Mouse (Mus musculus): ENCODE measurements around the gene Card10.
A peak's percentile ranks its signal among the peaks of the same experiment; 100 is the strongest.

Gene Card10

DNA sequence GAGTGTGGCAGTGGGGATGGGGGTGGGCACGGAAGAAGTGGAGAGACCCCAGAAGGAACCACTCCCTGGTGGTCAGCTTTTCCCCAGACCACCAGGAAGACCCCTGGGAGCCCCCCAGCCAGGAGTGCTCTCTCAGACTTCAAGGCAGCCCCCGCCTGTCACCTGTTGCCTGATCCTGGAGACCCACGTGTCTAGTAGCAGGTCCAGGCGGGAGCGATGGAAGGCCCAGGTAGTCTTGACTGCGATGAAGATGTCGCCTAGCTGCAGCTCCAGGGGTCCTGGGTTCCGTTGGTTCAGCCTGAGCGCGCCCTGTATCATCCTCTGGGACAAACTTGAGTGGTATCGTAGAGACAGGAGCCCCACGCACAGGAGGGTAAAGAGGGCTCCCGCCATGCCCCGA lies 30.0 kb downstream of the Card10 start:
- DNase-seq (ENCODE audit: low spot score in 2 of 2): no peak

DNA sequence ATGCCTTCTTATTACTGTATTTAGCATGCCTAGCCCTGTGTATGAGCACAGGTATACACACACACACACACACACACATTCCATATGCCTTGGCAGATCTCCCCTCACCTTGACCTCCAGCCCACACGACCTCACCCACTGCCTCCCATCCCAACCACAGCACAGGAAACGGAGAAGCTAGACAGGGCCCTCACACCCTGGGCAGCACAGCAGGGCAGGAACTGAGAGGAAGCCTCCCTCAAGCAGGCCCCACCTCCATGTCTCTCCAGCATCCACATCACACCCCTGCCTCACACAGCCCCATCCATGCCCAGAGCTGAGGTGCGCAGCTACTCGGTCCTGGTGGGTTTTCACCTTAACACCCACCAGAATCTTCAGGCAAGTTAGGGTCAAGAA lies 30.5 kb downstream of the Card10 start:
- no peak for DNase-seq (ENCODE audit: low spot score in 2 of 2)

DNA sequence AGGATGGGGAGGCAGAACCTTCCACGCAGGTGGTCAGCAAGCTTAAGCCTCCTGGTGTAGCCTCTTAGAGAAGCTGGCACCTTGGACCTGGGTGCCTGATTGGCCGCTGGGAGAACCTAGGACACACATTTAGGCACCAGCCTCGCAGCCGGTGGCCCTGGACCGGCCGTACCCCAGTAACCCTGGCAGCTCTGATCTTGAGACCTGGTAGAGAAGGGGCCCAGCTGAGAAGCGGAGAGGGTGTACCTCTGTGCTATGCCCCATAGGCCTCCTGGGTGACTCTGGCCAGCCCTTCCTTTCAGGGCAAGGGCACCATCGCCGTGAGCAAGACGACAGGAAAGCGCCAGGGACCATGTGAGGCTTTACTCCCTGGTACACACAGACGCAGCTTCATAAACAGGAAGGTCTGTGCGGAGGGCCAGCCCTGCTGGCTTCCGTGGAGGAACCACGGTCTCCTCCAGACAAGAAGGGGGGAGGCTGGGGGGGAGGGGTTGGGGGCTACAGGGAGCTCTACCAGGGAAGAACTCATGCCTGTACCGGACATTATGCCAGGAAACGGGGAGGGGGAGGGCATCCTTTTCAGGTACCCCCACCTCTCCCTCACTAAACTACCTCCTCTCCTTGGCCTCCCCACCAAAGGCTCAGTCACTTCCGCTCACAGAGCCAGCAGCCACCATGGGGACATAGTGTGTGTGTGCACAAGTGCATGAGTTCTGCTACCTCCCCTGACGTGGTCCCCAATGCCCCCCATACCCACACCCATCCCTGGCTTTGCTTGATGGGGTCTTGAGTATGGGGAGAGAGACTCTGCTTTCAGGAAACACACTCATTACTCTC lies 31.1 kb downstream of the Card10 start:
- no peak for DNase-seq (ENCODE audit: low spot score in 2 of 2)

DNA sequence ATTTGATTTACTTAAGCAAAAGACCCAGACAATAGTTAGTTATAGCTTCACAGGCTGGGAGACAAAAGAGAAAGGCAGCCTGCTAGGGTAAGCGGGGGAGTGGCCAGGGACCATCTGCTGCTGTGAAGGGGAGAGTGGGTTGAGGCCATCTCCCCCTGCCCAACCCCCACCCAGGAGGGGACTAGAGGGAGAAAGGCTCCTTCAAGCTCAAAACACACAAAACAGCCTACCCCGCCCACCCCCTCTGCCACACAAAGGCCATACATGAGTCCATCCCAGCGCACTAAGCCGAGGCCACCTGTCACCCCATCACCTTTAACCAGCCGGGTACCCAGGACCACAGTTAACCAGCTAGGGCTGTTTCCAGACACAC lies 31.9 kb downstream of the Card10 start:
- DNase-seq (ENCODE audit: low spot score in 2 of 2): peak; percentile 63 to 65

DNA sequence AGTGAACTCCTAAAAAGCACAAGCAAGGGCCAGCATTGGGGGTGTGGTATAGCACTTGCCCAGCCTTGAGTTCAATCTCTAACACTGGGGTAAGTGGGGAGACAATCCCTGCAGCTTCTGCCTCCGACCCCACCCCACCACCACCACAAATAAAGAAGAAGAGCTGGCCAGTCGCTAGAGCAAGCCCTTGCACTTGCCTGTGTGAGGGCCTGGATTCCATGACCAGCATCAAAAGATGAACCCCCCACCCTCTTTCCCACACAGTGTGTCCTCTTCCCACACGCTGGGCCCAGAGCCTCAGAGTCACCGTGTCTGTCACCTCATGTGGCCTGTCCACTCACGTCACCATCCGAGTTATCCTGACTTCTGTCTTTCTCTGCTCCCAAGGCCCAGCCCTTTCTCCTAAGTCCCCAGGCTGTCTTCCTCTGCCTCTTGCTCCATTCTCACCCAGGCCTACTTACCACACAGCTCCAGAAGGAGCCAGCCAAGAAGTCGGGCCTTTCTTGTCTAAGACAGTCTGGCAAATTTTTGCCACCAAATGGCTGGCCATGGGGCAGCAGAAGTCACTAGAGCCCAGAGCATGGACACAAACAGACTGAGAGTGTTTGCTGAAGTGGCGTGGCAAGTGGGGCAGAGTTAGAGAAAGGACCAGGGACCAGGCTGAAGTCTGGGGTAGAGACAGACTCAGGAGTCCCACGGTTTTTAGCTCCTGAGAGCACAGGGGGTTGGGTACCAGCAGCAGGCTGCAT lies 32.4 kb downstream of the Card10 start:
- no peak for DNase-seq (ENCODE audit: low spot score in 2 of 2)

DNA sequence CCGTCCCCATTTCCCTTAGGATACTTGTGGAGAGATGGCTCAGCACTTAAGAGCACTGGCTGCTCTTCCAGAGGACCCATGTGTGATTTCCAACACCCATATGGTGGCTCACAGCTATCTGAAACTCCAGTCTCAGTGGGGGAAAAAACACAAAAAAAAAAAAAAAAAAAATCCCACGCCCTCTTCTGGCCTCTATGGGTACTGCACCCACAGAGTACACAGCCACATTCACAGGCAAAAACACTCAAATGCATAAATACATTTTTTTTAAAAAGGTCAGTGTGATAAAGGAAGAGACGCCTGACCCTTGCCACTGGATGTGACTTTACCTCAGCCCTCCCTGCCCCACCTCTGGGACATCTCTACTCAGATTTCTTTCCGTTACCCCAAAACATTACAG lies 33.8 kb downstream of the Card10 start:
- no peak for DNase-seq (ENCODE audit: low spot score in 2 of 2)

DNA sequence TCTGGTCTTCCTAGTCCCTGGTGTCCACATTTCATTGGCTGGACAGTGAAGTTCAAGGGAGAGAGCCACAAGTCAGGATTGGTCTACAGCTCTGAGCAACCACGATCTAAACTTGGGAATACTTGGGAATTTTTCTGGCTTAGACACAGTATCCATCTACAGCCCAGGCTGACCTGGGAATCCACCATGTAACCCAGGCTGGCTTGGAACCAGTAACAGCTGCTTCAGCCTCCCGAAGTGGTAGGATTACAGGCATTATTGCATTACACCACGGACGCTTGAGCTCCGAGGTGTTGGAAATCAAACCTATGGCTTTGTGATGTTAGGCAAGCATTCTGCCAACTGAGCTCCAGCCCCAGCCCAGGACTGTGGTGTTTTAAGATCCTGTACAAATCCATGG lies 39.1 kb downstream of the Card10 start:
- no peak for DNase-seq (ENCODE audit: low spot score in 2 of 2)

DNA sequence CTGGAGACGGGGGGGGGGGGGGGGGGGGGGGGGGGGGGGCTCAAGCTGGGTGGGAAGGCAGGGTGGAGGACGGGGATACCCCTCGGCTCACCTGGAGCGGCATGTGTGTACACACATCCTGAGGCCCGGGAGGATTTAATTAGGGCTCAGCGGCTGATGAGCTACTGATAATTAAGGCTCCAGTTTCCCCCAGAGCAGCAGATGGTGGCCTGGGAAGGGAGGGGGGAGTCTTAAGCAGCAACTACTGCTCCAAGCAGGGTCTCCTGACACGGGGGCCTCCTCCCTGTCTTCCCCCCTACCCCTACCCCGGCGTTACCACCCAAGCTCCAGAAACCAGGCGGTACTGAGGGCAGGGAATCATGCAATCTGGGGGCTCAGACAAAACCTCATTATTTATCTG lies 39.6 kb downstream of the Card10 start:
- no peak for DNase-seq (ENCODE audit: low spot score in 2 of 2)

DNA sequence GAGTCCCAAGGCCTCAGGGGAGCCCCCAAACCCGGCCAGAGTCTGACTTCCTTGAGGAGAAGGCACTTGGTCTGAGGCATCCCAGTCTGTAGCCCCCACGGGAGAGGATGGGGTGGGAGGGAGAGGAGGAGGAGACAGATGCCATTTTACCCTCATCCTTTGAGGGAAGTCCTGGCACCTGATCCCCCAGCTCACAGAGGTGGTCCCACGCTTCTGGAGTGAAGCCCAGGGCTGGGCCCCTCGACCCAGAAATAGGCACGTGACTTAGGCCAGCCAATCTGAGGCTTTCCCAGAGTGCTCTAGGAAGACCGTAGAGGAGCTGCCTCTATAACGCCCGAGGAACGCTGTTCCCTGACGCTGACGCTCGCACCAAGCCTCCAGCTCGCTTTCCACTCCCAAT lies 41.7 kb downstream of the Card10 start:
- DNase-seq (ENCODE audit: low spot score in 2 of 2): no peak

DNA sequence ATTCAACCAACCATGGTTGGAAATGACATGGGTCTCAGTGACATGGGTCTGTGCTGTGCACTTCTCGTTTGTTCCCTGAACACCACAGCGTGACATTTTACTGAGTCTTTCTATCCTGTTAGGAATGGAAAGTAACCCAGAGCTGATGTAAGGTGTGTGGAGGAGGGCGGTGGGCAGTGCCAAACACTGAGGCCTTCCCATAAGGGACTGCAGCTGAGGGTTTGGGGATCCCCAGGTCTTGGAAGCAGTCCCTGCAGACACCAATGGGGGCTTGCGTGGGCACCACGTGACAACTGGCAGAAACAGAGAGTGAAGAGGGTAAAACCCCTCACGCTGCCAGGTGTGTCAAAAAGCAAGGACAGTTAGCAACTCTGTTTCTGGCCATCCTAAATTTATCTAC lies 44.7 kb downstream of the Card10 start:
- no peak for DNase-seq (ENCODE audit: low spot score in 2 of 2)

DNA sequence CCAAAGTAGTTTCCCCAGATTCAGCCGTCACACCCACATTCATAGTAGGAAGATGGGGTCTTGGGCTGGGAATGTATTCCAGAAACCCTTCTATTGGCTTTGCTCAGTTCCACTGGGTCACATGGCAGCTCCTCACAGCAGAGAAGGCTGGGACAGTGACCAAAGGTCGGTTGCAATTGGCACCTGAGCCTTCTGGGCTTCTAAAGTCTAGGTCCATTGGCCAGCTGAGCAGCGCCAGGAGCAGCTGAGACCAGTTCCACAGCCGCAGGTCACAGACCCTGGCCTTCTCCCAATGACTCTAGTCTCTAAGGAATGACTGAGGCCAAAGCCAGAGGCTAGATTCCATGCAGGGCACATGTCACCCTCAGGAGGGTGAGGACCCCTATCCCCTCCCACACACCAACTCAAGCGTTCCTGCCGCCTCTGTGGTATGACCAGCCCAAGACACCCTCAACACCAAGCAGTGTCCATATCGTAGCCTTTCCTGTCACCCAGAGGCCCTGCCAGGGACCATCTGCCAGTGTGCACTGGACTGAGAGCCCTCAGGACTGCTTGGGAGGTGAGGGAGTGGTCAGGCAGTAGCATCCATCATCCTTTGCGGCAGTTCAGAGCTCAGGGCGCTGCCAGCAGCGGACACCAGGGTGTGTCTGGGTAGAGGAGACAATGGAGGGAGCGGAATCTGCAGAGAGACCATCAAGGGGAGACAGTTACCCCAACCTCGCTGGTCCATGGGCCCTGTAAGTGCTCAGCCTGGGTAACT lies 46.7 kb downstream of the Card10 start:
- DNase-seq (ENCODE audit: low spot score in 2 of 2): no peak

DNA sequence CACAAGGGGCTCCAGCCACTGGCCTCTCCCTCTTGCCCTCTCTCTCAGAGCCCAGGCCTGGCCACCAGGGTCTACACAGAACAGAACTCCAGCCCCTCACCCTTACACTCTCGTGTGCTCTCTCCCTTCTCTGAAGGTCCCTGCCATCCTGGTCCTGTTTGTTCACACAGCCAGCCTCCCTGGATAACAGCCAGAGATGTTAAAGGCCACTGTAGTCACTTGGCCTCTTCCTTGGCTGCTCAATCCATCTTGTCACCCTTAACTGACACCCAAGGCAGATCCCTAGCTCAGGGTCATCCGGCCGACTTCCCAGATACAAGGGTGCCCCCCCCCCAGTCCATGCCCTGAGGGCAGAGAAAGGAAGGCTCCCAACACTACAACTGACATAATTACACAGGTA lies 47.6 kb downstream of the Card10 start:
- no peak for DNase-seq (ENCODE audit: low spot score in 2 of 2)

DNA sequence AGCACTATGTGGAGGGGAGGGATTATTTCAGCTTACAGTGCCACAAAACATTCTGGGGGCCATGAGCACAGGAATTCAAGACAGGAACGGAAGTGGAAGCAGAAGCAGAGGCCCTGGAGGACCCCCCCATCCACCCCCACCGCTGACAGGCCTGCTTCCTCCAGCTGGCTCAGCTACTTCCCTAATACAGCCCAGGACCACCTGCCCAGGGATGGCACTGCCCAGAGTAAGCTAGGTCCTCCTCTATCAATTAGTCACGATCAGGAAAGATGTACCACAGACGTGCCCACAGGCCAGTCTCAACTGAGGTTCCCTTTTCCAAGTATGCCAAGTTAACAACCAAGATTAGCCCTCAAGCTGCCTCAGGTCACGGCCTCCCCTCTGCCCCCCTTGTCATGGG lies 48.7 kb downstream of the Card10 start:
- no peak for DNase-seq (ENCODE audit: low spot score in 2 of 2)

DNA sequence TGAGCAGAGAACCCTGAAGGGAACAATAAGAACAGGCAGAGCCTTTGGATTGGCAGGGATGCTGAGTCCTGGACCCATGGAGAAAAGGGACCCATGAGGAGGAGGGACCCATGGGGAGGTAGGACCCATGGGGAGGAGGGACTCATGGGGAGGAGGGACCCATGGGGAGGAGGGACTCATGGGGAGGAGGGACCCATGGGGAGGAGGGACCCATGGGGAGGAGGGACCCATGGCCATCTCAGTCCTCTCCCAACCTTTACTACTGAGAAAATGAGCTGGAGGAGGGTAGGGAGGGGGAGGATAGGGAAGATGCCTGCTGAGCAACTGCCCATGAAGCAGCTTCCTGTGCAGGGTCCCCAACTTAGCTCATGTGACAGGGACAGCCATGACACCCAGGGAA lies 49.9 kb downstream of the Card10 start:
- DNase-seq (ENCODE audit: low spot score in 2 of 2): no peak

DNA sequence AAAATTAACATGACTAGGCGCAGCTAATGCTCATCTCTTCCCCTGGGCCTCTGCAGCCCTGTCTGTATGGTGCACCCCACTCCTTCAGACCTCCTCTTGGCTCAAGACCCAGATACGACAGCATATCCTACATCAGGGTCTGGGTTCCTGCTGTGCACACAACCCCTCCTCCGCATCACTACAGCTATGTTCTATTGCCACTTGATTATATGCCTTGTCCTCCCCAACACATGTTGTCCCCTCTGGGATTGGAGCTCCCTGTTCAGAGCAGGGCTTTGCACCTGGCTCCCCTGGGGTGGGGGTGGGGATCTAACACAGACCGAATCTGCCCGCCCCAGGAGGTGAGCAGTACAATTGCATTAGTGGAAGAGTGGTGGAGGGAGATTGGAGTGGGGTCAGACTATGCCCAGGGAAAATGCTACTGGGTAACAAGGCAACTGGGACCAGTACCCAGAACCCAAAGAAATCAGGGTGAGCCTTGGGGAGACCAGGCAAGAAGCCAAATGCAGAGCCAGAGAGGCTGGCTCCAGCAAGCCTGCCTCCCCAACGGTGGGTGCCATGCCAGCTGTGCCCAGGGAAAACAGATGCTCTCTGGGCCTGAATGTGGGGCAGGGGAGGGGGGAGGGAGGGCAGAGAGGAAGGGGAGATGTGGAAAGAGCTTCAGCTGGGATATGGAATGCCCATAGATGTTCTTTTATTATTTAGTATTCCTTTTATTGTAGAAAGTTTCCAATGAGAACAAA lies 52.1 kb downstream of the Card10 start:
- peak in 1 of 2 experiments; percentile 61 for DNase-seq (ENCODE audit: low spot score in 2 of 2)

DNA sequence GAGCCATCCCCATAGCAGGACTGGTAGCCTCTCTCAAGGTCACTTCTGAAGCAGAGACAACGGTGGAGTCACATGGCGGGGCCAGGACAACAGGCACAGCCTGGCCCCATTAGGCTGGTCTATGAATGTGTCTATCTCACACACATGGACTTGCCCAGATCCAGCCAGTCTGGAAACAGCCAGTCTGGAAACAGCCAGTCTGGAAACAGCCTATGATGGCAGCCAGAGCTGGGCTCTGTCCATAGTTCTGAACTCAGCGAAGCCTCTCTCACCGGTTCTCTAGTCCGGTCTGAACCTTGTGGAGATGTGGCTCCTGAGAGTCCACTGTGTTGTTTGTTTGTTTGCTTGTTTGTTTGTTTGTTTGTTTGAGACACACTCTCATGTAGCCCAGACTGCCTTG lies 53.0 kb downstream of the Card10 start:
- DNase-seq (ENCODE audit: low spot score in 2 of 2): no peak

DNA sequence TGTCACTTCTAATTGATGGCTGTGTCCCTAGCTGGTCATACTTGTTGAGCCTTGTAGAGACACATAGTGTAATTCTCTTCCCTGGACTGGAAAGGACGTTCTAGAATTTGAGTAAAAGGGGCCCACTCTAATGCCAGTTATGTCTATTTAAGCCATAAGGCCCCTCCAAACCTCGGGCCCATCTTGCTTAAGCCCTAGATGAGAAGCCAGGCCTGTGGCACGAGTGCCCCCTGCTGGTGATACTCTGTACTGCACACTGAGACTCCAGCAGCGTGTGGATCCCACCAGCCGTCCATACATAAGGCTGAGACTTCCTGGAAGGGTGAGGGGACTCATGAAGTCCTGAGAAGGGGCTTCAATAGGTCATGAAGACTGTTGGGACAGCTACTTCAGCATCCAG lies 58.6 kb downstream of the Card10 start:
- peak; percentile 88 to 91 for DNase-seq (ENCODE audit: low spot score in 2 of 2)

DNA sequence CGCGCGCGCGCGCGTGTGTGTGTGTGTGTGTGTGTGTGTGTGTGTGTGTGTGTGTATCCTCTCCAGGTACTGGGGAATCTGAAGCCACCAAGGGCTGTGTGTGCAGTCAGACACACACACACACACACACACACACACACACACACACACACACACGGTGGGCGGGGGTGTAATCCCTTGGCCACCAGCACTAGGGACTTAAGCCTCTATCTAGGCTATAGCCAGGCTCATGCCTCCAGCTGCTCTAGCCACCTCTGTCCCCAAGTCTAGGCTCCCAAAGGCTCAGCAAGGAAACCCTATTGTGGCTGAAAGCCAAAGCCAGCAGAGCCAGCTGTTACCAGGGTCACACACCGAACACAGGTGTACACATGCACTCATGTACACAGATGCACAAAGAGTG lies 60.0 kb downstream of the Card10 start:
- DNase-seq (ENCODE audit: low spot score in 2 of 2): no peak

DNA sequence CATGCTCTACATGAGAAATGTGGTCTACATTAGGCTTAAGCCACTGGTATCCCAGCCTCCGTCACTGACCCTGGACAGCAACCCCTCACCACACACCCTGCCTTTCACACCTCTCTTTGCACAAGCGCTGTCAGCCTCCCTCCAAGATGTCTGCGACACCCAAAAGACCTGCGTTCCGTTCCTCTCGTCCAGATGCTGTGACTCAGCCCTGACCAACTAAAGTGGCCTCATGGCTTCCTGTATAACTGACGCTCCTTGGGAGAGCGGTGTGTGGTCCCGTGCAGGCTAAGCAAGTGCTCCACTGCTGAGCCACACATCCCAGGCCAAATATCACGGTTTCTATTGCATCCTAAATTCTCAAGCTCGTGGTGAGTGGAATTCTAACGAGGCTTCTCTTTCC lies 62.2 kb downstream of the Card10 start:
- DNase-seq (ENCODE audit: low spot score in 2 of 2): no peak

DNA sequence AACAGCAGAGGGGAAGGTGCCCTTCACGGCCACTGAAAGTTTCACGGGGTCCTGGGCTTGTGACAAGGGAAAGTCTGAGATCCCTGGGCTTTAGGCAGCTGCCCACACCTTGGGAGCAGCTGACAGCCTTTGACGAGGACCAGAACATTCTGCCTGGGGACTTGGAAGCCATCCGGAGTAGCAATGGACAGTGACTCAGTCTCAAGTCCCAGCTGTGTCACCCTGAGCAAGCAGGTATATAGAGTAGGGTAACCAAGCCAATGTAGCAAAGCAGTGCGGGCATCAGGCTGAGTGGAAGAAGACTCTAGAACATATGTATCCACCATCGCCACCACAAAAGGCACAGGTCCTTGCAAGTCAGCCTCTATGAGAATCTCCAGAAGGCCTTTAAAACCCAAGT lies 65.7 kb downstream of the Card10 start:
- DNase-seq (ENCODE audit: low spot score in 2 of 2): no peak

DNA sequence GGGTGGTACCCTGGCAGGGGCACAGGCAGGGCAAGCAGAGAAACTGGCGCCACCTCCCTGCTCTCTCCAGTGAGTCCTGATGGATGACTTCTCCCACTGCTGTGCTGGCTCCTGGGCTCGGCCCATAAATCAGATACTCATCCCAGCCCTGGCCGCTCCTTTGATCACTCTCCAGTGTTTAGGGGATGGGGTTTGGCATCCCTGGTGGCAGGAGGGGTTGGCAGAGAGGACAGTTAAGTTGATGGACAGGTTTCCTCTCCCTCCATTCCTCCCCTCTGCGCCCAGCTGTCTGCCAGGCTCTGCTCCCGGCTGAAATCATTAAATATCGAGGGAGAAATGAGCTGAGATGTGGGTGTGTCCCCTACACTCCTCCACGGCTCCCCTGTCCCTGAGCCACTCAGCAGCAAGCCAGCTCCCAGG lies 66.2 kb downstream of the Card10 start:
- DNase-seq (ENCODE audit: low spot score in 2 of 2): no peak

DNA sequence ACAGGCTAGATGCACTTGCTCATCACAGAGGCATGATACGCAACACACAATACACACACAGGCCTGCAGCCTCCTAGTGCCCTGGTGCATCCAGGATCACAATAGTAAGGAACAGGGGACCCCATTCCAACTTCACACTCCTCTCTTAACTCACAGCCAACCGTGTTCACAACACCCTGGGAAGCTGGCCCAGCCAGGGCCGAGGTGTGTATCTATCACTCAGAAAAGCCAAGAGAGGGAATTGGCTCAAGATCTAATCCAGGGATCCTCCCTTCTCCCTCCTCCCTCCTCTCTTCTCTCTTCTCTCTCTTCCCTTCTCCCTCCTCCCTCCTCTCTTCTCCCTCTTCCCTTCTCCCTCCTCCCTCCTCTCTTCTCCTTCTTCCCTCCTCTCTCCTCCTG lies 66.7 kb downstream of the Card10 start:
- no peak for DNase-seq (ENCODE audit: low spot score in 2 of 2)
